Mouse (Mus musculus) lung, embryonic 15.5 days (tissue): ENCODE measurements around the gene Unc45b. TPM values are rescaled to one million over a fixed set of nuclear protein-coding genes. Genes with fewer than 3 reads are reported as not detected.

Experiments
- ATAC-seq: fragments of 200-750 bp; cut with Nextera tagmentation; 2 replicates; pipeline ENCODE4 v1.8.0; 2017; ENCODE audit warnings: moderate number of reproducible peaks, borderline replicate concordance; ENCODE audit not compliant: low FRiP score, low TSS enrichment; ENCODE audit errors: extremely low read depth
- H3K27ac ChIP-seq: fragments of 300-500 bp; sonication (generic); 2 replicates; pipeline ENCODE4 v1.5.1; 2015; ENCODE audit warnings: moderate library complexity, mild to moderate bottlenecking, inconsistent platforms
- H3K27me3 ChIP-seq: fragments of 300-500 bp; sonication (generic); 2 replicates; pipeline ENCODE4 v1.6.1; 2015; ENCODE audit warnings: inconsistent platforms
- H3K36me3 ChIP-seq: fragments of 300-500 bp; sonication (generic); 2 replicates; pipeline ENCODE4 v1.6.1; 2015; ENCODE audit warnings: inconsistent platforms
- H3K4me1 ChIP-seq: fragments of 300-500 bp; sonication (generic); 2 replicates; pipeline ENCODE4 v1.6.1; 2015; ENCODE audit warnings: inconsistent platforms
- H3K4me2 ChIP-seq: fragments of 300-500 bp; sonication (generic); 2 replicates; pipeline ENCODE4 v1.6.1; 2015; ENCODE audit warnings: inconsistent platforms, mild to moderate bottlenecking, moderate library complexity
- H3K4me3 ChIP-seq: fragments of 300-500 bp; sonication (generic); 2 replicates; pipeline ENCODE4 v1.5.1; 2015; ENCODE audit warnings: mild to moderate bottlenecking, inconsistent platforms
- H3K9ac ChIP-seq: fragments of 300-500 bp; sonication (generic); 2 replicates; pipeline ENCODE4 v1.6.1; 2015; ENCODE audit warnings: inconsistent platforms
- H3K9me3 ChIP-seq: fragments of 300-500 bp; sonication (generic); 2 replicates; pipeline ENCODE4 v1.6.1; 2016; ENCODE audit warnings: inconsistent platforms
- WGBS: fragments of 180-500 bp; shearing (Covaris S2); methylation state at CpG from one replicate; pipeline ENCODE4 v1.1.7; 2015; 5-methylcytosine and 5-hydroxymethylcytosine counted together
- polyA plus RNA-seq: library from polyadenylated mRNA; unstranded; fragments of >200 nt; fragmentation: Nextera tagmentation; extraction: Ambion mirVana; gene quantifications from 2 replicates; pipeline ENCODE4 v1.2.1, GENCODE M21; 2015

Unc45b gene
- polyA plus RNA-seq, 1 experiment from 2014 or later = 10.7 TPM

DNA sequence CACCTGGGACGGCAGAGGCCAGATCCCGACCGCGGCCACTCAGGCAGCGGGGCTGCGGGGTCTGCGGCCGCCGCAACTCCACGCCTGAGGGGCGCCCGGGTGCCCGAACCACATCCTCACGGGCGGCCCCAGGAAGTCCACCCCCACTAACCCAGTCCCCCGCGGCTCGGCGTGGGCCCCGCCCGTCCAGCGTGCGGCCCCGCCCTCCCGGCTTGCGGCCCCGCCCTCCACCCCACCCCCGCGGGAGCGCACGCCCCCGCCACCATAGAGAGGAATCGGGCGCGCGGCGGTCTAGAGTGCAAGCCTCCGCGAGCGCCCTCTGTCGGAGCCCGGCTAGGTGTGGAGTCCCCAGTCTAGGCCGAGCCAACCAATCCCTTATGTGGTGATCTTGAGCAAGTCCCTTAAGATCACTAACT is 39.3 kb upstream of the Unc45b start, which contains the start of gene Rffl:
Gene Rffl (minus strand): TSS at position 180 of the 416 bp plus-strand sequence.
- peak within 1 kb of the TSS; percentile 79 for H3K27ac ChIP-seq
- H3K4me3 ChIP-seq = peak within 1 kb of the TSS; percentile 93
- no peaks in the 10 kb centered on the region for H3K27me3 ChIP-seq
- peak within 1 kb of the TSS; percentile 81 for H3K4me2 ChIP-seq
- H3K36me3 ChIP-seq = no peaks in the 10 kb centered on the region
- H3K9me3 ChIP-seq = no peaks in the 10 kb centered on the region
- peak within 1 kb of the TSS; percentile 72 for H3K9ac ChIP-seq
- H3K4me1 ChIP-seq = peaks cover 4% of the 10 kb centered on the region; the same call in 1 of the 2 replicates
- under 1% methylated on average over 28 of the region's 43 CpGs for WGBS
- peak; percentile 97 for ATAC-seq

DNA sequence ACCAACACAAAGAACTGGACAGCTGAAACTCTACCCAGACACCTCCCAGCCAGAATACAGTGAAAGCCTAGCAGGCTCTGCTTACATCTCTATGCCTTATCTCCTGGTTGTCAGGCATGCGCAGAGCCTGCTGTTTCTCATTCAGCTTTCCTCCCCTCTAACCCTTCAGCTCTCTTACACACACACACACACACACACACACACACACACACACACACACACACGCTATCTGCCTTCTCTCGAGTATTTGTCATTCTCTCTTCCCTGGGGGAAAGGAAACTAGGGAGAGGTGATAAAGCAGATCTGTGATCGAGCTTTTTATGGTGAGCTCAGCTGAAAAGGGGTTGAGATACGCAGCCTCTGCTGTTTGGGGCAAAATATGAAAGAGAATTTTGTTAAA is 35.4 kb upstream of the Unc45b start:
- no peak overlapping the region for H3K4me2 ChIP-seq
- no peak overlapping the region for H3K27ac ChIP-seq
- no peaks in the 10 kb centered on the region; the same call in 1 of the 2 replicates for H3K36me3 ChIP-seq
- no peaks in the 10 kb centered on the region for H3K27me3 ChIP-seq
- H3K9ac ChIP-seq = no peak overlapping the region
- ATAC-seq = no peak
- 39% methylated on average over 5 of the region's 5 CpGs for WGBS
- H3K4me3 ChIP-seq = no peak overlapping the region
- no peaks in the 10 kb centered on the region for H3K9me3 ChIP-seq
- peaks cover 2% of the 10 kb centered on the region; the same call in 1 of the 2 replicates for H3K4me1 ChIP-seq

DNA sequence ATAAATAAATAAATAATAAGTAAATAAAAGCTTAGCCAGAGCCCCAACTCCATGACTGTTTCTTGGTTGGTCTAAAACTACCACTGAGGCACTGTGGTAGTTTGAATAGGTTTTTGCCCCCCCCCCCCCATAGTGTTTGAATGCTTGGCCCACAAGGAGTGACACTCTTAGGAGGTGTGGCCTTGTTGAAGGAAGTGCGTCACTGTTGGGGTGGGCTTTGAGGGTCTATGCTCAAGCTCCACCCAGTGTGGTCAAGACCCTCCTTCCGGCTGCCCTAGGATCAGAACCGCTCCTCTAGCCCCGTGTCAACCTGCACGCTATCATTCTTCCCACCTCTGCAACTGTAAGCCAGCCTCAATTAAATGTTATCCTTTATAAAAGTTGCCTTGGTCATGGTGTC is 34.7 kb upstream of the Unc45b start:
- WGBS = 89% methylated on average over 5 of the region's 5 CpGs
- H3K9ac ChIP-seq = no peak overlapping the region
- H3K36me3 ChIP-seq = no peaks in the 10 kb centered on the region; the same call in 1 of the 2 replicates
- no peaks in the 10 kb centered on the region for H3K9me3 ChIP-seq
- H3K4me1 ChIP-seq = no peaks in the 10 kb centered on the region
- no peak overlapping the region for H3K4me3 ChIP-seq
- no peaks in the 10 kb centered on the region for H3K27me3 ChIP-seq
- ATAC-seq = no peak
- H3K4me2 ChIP-seq = no peak overlapping the region
- no peak overlapping the region for H3K27ac ChIP-seq

DNA sequence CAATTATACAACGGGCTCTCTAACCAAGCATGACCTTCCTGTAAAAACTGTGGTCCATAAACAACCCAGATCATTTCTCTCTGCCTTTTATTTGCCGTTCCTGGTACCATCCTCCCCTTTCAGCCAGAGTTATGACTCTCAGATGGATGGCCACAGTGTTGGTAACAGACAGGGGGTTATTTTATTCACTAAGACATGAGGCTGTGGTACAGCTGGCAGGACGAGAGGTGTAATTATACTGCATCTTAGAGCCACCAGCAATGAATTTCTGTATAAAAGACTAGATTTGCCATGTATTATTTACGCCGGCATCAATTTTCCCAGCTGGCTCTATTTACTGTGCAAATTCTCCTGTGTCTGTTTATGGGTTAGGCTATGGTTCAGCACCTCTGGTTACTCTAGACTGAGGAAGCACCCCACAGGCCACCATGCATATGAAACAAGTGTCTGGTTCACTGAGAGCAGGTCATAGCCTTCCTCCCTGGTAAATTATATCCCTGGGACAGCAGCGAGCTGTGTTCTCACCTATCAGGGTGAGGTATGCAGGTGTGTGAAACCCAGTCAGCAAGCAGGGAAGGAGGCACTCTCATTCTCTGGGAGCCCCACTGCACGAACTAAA is 32.5 kb upstream of the Unc45b start:
- no peak for ATAC-seq
- WGBS = 83% methylated on average over 7 of the region's 7 CpGs
- no peak overlapping the region for H3K4me3 ChIP-seq
- H3K9ac ChIP-seq = no peak overlapping the region
- no peaks in the 10 kb centered on the region for H3K4me1 ChIP-seq
- no peak overlapping the region for H3K4me2 ChIP-seq
- H3K9me3 ChIP-seq = no peaks in the 10 kb centered on the region
- no peaks in the 10 kb centered on the region; the same call in 1 of the 2 replicates for H3K36me3 ChIP-seq
- H3K27me3 ChIP-seq = no peaks in the 10 kb centered on the region
- no peak overlapping the region for H3K27ac ChIP-seq

DNA sequence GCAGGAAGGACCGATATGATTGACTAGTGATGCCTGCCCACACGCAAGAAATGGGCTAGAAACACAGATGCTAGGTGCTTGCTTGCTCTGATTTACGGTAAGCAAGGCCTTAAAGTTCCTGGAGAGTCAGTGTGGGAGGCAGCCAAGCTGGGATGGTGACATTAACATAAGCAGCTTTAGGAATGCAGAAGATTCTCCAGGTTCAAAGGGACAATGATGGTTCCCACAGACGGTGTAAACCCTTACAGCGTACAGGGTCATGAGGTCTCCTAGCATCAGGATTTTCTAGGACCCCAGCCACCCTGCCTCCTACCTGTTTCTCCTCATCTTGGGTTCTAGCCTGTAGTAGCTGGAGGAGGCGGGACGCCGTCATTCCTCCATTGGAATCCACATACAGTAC is 27.2 kb upstream of the Unc45b start:
- Histone ChIP-seq H3K36me3 (no peaks in the 10 kb centered on the region; the same call in 1 of the 2 replicates), H3K9ac (no peak overlapping the region), H3K4me1 (peaks cover 2% of the 10 kb centered on the region), H3K4me2 (no peak overlapping the region), H3K27ac (no peak overlapping the region), H3K9me3 (no peaks in the 10 kb centered on the region), H3K27me3 (no peaks in the 10 kb centered on the region), H3K4me3 (no peak overlapping the region)
- ATAC-seq = no peak
- 75% methylated on average over 8 of the region's 8 CpGs for WGBS

DNA sequence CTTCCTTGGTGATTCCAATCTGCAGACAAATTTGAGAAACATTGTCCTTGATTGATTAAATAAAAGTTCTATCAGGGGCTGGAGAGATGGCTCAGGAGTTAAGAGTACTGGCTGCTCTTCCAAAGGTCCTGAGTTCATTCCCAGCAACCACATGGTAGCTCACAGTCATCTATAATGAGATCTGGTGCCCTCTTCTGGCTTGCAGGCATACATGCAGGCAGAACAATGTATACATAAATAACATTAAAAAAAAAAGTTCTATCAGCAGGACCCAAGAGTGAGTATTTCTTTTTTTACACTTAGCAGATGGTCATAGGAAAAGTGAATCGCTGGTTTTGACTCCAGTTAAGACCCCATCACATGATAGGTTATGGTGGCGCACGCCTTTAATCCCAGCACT is 23.8 kb upstream of the Unc45b start:
- 89% methylated on average over 3 of the region's 3 CpGs for WGBS
- Histone ChIP-seq H3K4me1 (peaks cover 19% of the 10 kb centered on the region), H3K4me3 (no peak overlapping the region), H3K27me3 (no peaks in the 10 kb centered on the region), H3K4me2 (no peak overlapping the region), H3K9ac (no peak overlapping the region), H3K9me3 (no peaks in the 10 kb centered on the region), H3K27ac (no peak overlapping the region), H3K36me3 (no peaks in the 10 kb centered on the region; the same call in 1 of the 2 replicates)
- ATAC-seq = no peak

DNA sequence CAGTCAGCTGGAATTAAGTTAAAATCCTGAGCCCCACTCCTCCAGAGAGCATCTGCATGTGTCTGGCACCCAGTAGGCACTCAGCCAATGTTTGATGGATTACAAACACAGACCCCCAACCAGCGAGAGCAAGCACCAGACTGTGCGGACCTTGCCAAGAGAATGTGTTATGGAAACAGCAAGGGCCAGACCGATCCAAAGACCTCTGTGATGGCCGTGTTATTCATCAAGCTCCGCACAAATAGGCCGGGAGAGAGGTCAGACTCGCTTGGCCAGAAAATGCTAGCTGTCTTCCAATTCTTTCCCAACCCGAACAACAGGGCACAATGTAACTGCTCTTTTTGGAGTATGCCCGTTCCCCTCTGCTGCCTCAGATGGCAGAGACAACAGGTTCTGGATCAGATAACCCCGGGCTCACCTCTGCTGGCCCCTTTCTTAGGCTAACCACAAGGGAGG is 21.8 kb upstream of the Unc45b start:
- peak overlapping the region; percentile 1; the same call in 1 of the 2 replicates for H3K9ac ChIP-seq
- no peaks in the 10 kb centered on the region for H3K36me3 ChIP-seq
- peaks cover 19% of the 10 kb centered on the region for H3K4me1 ChIP-seq
- peak overlapping the region; percentile 86 for H3K4me2 ChIP-seq
- no peaks in the 10 kb centered on the region for H3K9me3 ChIP-seq
- 26% methylated on average over 10 of the region's 10 CpGs for WGBS
- H3K4me3 ChIP-seq = no peak overlapping the region
- H3K27me3 ChIP-seq = no peaks in the 10 kb centered on the region
- ATAC-seq = no peak
- no peak overlapping the region for H3K27ac ChIP-seq

DNA sequence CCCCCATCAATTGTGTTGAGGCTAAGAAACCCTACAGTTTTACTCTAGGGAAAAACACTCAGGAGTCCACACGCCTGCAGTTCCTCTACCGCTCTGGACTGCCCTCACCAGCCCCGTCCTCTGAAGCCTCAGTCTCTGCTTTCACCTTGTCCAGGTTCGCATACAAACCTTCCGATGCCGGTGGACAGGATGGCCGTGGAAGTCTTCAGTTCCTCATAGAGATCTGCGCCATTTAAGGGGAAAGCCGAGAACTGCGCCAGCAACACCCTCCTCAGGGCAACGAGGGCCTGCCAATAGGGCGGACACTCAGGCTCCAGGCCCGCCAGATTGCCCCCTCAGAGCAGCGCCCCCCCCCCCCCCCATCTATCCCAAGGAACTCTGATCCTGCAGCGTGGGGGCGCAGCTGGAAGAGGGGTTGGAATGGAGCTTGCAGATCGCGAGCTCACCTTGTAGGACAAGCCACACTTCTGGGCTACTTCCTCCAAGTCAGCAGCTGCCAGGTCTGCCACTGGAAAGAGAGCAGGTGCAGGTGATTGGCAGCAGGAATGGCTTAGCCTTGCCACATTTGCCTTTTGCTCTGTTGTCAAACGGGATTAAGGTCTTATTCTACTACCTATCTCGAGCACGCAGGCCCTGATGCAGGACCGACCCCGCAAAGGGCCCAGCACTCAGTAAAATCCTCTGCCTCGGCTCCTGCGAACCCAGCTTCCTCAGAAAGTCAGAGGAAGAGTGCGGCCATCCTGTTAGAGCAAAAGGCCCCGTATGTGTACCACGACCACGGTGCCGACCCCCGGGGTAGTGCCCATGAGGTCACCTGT is 20.6 kb upstream of the Unc45b start:
- peak overlapping the region; percentile 75 for H3K27ac ChIP-seq
- H3K4me2 ChIP-seq = peak overlapping the region; percentile 86
- H3K27me3 ChIP-seq = no peaks in the 10 kb centered on the region
- no peaks in the 10 kb centered on the region for H3K36me3 ChIP-seq
- H3K4me1 ChIP-seq = peaks cover 19% of the 10 kb centered on the region
- ATAC-seq = peak; percentile 33
- 6% methylated on average over 29 of the region's 31 CpGs for WGBS
- peak overlapping the region; percentile 69 for H3K9ac ChIP-seq
- peak overlapping the region; percentile 67 for H3K4me3 ChIP-seq
- H3K9me3 ChIP-seq = no peaks in the 10 kb centered on the region

DNA sequence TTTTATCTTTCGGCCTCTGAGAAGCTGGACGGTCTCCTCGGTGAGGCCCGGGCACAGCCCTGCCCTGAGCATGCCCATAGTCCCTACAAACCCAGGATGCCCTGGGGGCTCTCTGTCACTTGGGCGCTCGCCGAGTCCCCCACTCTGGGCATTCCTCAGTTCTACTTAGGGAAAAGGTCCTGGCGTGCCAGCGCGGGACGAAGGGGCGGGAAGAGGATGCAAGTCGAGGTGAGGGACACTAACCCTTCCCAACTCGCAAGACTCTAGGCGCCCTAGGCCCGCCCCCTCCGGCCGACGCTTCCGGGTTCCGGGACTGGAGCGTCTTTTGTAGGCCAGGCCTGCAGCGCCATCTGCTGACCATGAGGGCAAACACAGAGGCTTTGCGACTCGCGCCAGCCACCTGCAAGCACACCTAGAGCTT is 20.0 kb upstream of the Unc45b start, which contains the start of gene Rad51d:
Gene Rad51d (minus strand): TSS at position 273 of the 421 bp plus-strand sequence.
- Histone ChIP-seq H3K4me3 (peak within 1 kb of the TSS; percentile 67), H3K36me3 (no peaks in the 10 kb centered on the region), H3K4me2 (peak within 1 kb of the TSS; percentile 86), H3K9me3 (no peaks in the 10 kb centered on the region), H3K27me3 (no peaks in the 10 kb centered on the region), H3K27ac (peak within 1 kb of the TSS; percentile 75), H3K4me1 (peaks cover 19% of the 10 kb centered on the region), H3K9ac (peak within 1 kb of the TSS; percentile 69)
- ATAC-seq = peak; percentile 93
- WGBS = under 1% methylated on average over 26 of the region's 26 CpGs

DNA sequence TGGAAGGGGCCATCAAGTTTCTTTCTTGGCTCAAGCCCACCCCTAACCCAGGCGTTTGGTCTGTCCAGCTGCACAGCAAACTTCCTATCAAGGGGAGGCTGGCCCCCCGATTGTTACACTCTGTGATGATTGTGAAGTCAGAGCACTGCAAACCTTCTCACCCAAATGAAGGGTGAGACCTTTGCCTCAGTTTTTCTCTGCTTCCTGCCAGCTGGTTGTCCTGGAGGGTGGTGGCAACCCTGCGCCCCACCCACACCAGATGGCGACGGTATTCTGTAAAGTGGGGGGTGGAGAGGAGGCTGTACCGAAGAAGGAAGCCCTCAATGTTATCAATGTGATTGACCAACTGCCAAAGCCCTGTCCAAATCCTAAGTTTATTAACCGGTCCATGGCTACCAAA is 18.4 kb upstream of the Unc45b start, which contains the start of gene Fndc8:
Gene Fndc8 (plus strand): TSS at position 189 of the 400 bp plus-strand sequence.
- Histone ChIP-seq H3K36me3 (no peaks in the 10 kb centered on the region), H3K9me3 (no peaks in the 10 kb centered on the region), H3K4me3 (no peak within 1 kb of the TSS), H3K9ac (no peak within 1 kb of the TSS), H3K4me1 (peaks cover 19% of the 10 kb centered on the region), H3K27me3 (no peaks in the 10 kb centered on the region), H3K27ac (no peak within 1 kb of the TSS), H3K4me2 (no peak within 1 kb of the TSS)
- no peak for ATAC-seq
- WGBS = 54% methylated on average over 7 of the region's 7 CpGs

DNA sequence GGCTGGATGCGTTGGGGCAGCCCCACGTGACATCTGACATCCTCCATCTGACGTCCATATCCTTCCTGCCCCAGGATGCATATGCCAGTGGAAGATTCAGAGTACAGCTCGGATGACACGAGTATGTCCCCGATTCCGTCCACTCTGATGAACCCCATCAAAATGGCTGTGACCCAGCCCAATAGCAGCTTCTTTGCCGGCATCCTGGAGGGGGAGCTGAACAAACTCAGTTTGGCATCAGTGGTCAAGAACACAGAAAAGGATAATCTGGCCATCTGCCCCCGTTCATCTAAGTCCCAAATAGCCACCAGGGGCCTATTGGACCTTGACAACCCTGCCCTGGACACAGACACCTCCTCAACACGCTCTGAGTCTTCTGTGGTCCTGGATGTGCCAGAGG is 12.9 kb upstream of the Unc45b start:
- whole genome bisulfite sequencing = 78% methylated on average over 10 of the region's 10 CpGs
- Histone ChIP-seq H3K9ac (no peak overlapping the region), H3K9me3 (no peaks in the 10 kb centered on the region)

DNA sequence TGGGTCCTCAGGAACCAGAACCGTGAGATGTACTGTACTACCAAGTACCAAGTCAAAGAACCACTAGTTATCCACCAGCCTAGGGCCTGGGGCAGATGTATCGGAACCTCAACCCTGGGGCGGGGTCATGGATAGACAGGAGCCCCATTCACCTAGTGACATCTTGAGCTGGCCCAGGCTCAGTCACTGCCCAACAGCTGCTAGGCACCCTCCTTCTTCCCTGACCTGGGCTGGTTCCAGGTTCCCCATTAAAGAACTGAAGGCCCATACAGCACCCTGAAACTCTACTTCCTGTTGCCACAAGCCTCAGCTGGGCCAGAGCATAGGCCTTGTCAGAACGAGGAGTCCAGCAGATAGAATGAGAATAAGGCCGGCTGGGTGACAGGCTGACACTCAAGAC is 10.6 kb upstream of the Unc45b start:
- Histone ChIP-seq H3K27me3 (no peaks in the 10 kb centered on the region), H3K9ac (no peak overlapping the region), H3K36me3 (peaks cover 49% of the 10 kb centered on the region), H3K4me3 (no peak overlapping the region), H3K27ac (no peak overlapping the region), H3K4me2 (no peak overlapping the region), H3K9me3 (no peaks in the 10 kb centered on the region), H3K4me1 (no peaks in the 10 kb centered on the region)
- 92% methylated on average over 5 of the region's 5 CpGs for WGBS
- no peak for ATAC-seq

More for the DNA sequence above, 12.9 kb upstream of the Unc45b start:
- Histone ChIP-seq H3K4me3 (no peak overlapping the region), H3K36me3 (peaks cover 27% of the 10 kb centered on the region), H3K4me1 (no peaks in the 10 kb centered on the region), H3K4me2 (no peak overlapping the region), H3K27ac (no peak overlapping the region), H3K27me3 (no peaks in the 10 kb centered on the region)
- ATAC-seq = no peak
